Mouse (Mus musculus) telencephalon, adult 2 months (tissue): ENCODE results near the gene Pkd1l2.

Experiments
- DNase-seq: peaks from one replicate; pipeline ENCODE4 v3.0.0-alpha.2; 2011; ENCODE audit warnings: low read depth, low spot score

Gene Pkd1l2

DNA sequence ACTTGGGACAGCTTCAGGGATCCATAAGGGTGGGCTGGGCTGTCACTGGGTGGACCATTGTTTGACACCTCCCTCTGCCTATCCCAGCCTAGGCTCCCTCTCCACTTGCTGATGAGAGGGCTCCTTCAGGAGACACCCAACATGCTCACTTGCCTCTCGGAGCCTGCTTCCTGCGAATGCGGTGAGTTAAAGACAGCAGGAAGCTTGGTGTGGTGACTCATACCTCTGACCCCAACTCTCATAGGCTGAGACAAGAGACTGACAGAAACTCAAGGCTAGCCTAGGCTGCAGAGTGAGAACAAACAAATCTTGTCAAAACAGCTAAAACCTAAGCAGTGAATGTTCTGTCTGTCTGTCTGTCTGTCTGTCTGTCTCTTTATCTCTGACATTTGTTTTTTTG is 48.9 kb downstream of the Pkd1l2 start:
- DNase-seq, result no peak

GRCm38 (mm10) chr8:117032609-117033008 is 49.6 kb downstream of the Pkd1l2 start:
- no peak for DNase-seq

DNA sequence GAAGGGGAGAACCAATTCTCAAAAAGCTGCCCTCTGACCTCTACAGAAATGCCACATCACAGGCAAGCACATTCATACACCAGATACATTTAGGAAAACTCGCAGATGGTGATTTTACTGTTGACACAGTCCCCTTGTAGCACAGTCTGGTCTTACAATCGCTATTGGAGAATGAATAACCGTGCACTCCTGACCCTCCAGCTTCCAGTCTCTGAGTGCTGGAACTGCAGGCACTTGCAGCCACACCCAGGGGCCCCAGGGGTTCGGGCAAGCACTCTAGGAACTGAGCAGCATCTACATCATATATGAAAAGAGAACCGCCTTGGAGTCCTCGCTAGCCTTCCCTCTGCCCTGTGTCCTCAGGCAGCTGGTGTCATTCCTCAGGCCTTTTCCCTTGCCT is 50.8 kb downstream of the Pkd1l2 start:
- no peak for DNase-seq

DNA sequence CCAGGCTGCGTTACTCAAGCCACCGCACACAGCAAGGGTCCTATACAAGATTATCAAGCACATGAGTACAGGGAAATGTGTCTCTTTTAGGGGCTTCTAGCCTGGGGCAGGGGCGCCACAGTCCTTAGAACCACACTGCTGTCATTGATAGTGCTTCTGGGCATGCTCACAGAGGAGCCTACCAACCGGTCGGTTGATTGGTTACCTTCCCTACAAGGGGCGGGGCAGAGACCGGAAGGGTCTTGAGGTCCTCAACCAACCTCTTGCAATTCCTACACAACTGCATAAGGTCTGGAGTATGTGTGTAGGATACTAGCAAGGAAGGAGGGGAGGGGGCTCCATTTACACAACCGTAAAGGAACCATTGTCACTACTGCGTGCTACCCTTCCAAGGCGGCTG is 53.6 kb downstream of the Pkd1l2 start:
- no peak for DNase-seq

DNA sequence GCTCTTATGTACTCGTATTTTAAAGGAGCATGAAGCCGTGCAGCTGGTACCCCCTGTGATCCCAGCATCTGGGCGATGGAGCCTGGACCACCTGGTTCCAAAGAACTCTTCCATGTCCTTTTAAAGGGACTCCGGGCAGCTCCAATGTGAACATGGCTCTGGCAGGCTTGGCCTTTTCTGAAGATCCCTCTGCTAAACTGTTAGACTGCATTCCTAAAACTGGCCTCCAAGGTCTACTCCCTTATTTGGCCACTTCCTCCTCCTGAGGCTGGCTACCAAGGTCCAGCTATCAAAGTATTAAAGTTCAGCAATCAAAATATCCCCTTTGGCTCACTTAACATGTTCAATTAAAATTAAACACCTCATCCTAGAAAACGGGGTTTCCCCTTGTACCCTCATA is 54.6 kb downstream of the Pkd1l2 start:
- DNase-seq, result no peak

- no peak for DNase-seq
These were observed 59.8 kb downstream of the Pkd1l2 start for GRCm38 (mm10) chr8:117022297-117022993.

DNA sequence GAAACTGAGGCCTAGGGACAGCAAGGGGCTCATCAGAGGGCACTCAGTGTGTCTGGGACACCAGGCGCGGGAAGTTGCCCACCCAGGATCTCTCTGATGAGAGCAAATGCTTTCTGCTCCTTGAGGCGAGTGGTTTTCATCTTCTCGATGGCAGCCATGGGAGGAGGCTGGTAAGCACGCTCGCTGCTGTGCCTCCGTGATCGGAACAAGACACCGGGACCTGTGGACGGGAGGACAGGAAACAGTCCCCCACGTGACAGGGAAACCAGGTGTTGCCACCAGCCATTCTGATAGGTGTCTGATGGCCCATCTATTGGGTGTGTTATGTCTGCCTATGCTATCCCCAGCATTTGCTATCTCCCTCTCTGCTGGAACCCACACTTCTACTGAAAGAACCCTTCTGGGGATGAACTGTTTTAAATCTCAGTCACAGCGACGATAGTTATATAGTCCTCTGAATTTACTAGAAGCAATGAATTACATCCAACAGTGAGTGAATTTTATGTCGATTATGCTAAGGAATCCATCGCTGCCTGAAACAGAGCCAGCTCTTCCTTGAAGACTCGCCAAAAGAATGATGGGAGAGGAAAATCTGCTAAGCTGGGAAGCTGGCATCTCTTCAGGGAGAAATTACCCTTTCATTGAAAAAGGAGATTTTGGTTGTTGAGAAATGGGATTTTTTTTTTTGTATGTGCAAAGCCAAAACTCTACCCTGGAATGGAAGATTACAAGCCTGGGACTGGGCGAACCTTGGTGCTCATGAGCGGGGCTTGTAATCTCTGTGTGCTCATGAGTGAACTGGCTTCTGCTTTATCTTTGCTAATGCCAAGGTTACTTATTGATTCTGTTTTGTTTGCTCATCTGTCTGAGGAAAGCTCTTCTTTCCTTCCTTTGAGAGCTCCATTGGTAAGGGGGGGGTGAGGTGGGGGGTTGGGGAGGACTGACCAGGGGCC is 62.6 kb downstream of the Pkd1l2 start:
- peak; percentile 59 for DNase-seq

DNA sequence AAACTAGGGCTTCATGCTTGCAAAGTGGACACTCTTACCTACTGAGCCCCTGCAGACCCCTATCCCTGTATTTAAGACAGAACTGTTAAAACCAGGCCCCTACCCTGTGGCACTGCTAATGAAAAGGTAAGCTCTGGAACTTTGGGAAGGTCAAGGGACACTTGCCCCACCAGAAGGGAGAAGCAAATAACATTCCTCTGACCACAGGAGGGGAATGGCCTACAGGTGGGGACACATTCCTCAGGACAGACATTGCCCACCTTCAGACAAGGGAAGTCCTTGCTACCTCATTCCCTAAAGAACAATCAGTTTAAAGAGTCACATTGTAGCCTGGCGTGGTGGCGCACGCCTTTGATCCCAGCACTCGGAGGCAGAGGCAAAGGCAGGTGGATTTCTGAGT is 64.4 kb downstream of the Pkd1l2 start:
- no peak for DNase-seq

GRCm38 (mm10) chr8:117017006-117017405 is 65.2 kb downstream of the Pkd1l2 start:
- no peak for DNase-seq

- no peak for DNase-seq
These were observed 66.6 kb downstream of the Pkd1l2 start for GRCm38 (mm10) chr8:117015670-117016069.

DNA sequence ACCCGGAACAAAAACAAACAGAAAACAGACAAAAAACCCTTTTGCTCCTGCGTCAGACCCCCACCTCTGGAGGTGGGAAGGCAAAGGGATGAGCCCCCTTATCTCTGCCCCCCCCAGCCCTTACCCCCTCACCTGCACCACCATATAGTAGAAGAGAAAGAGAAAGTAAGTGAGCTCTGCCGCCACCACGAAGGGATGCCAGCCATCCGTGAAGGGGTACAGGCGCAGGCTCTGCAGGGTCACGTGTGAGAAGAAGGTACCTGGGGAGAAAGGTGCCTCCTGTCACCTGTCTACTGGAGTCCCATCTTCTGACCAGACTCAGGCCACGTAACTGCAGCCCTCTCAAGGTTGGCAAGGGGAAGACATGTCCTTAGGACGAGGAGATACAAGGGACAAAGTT is 70.9 kb downstream of the Pkd1l2 start:
- DNase-seq, result no peak

GRCm38 (mm10) chr8:116994016-116994716 is 88.1 kb downstream of the Pkd1l2 start:
- no peak for DNase-seq

DNA sequence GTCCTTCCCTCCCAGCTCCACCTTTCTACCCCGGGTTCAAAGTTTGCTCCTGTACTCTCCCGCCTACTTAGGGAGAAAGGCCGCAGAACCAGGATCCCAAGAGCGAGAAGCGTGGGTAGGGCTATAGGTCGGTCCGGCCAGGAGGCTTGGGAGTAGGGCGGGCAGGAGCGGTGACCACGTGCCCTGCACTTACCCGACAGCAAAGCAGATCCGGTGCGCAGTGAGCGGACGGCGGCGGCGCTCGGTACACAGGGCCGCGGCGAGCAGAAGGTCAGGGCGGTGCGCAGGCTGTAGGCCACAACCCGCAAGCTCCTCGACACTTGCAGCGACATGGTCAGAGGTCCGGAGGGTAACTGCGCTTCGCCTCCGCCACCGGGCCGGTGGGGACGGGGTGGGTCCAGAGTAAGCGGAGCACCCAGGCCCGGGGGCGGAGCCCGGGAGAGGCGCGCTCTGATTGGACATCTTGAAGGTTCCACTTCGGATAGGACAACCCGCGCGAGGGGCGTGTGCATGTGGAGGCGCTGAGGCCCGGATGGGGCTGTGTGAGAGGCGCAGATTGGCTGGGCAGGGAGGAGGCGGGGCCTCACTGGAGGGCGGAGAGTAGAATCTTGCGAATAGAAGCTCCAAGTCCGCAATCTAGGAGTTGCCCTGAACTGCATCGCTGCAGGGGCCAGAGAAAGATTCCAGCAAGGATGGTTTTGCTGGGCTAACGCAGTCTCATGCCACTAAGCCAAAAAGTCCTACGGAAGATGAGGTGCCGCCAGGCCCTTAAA is 89.0 kb downstream of the Pkd1l2 start, which contains the start of gene Gcsh:
Gene Gcsh (minus strand): TSS at position 443 of the 773 bp plus-strand sequence.
- peak; percentile 96 for DNase-seq

- no peak for DNase-seq
These were observed 89.9 kb downstream of the Pkd1l2 start for GRCm38 (mm10) chr8:116992176-116992971.

GRCm38 (mm10) chr8:116991241-116991640 is 91.0 kb downstream of the Pkd1l2 start:
- no peak for DNase-seq

DNA sequence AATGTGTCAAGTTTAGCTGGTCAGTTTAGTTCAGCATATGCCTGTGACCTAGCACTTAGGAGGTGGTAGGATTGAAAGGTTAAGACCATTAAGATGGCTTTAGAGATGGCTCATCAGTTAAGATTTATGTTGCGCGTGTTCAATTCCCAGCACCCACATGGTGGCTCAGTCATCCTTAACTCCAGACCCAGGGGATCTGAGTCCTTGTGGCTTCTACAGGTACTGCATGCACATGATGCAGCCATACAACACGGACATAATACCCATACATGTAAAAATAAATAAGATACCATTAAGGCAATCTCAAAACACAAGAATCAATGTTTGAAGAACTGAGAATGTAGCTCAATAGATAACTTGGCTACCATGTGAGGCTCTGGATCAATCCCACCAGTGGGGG is 92.4 kb downstream of the Pkd1l2 start:
- DNase-seq, result no peak

DNA sequence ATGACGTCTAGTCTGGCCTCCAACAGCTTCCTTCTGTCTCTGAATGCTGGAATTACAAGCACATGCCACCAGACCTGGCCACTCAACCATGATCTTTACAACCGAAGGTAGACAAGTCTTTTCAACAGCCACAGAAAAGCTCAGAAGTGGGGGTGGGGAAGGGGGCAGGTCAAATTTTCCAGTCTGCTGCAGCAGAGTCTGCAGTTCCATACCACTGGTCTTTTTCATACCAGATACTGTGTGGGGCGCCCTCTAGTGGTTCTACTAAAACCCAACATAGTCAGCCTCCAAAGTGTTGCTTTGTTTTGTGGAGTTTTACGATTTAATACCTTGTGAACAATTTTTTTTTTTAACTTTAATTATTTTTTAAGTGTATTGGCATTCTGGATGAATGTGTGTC is 102.1 kb downstream of the Pkd1l2 start:
- no peak for DNase-seq

DNA sequence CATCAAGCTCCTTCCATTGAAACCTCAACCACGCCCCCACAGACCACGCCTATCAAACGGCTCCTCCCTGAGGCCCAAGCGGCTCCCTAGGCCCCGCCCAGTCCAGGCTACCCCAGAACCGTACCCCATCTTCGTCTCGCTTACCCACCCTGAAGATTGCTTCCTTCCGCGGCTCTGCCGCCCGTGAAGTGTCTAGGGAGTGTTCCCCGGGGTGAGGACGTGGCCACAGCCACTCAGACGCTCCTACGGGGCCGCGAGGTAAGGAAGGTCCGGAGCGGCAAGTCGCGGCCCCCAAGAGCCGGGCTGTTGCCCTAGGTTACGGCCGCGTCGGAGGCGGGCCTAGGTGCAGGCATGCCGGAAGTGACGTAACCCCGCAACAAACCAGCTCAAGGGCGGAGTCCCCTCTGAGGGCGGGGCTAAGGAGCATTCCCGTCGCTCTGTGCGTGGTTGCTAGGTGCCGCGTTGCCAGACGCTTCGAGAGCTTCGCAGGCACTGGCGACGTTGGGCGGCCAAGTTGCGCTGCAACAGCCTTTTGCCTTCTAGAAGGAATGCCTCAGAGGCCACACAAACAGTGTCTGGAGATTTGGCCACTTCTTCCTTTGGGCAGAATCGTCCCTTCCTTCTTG is 103.5 kb downstream of the Pkd1l2 start, which contains the start of gene 1700030J22Rik:
Gene 1700030J22Rik (minus strand): TSS at position 329 of the 626 bp plus-strand sequence.
- peak; percentile 97 for DNase-seq

DNA sequence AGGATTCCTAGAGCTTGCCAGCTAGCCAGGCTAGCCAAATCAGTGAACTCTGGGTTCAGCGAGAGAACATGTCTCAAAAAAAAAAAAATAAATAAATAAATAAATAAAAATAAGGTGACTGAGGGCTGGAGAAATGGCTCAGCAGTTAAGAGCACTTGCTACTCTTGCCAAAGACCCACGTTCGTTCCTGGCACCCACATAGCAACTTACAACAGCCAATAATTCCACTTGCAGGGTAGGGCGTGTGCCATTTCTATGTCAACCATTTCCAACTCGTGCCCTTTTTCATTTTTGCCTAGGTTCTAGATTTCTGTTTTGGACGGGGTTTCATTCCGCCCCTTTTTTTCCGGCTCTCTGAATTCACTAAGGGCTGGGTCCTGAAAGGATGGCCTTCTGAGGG is 104.2 kb downstream of the Pkd1l2 start:
- no peak for DNase-seq

GRCm38 (mm10) chr8:116975606-116976005 is 106.6 kb downstream of the Pkd1l2 start:
- no peak for DNase-seq
